Mouse (Mus musculus) CD4-positive, CD25-positive, alpha-beta regulatory T cell, adult 2 months (primary cell): ENCODE measurements around the gene Frmd4b.

Experiments used
- DNase-seq: peaks from one replicate; pipeline ENCODE4 v3.0.0-alpha.2; 2012; ENCODE audit warnings: low read depth, low spot score

Frmd4b gene

GRCm38 (mm10) chr6:97580479-97581030 lies 36.8 kb downstream of the Frmd4b start:
- no peak for DNase-seq

DNA sequence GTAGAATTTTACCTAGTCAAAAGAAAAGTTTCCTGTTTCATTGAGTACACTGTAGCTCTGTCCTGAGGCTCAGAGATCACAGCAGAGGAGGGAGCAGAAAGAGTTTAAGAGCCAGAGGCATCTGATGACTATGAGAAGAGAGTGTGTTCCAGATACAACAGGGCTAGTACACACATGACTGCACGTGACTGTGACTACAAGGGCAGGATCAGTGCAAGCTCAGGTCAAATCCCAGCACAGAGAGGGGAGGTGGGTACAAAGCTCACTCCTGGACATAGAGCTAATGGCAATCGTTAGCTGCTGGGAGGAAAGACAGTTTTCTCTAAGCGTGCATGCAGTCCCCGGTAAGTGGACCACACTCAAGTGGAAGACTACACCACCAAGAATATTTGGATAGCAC lies 37.6 kb downstream of the Frmd4b start:
- DNase-seq = no peak

GRCm38 (mm10) chr6:97578210-97578609 lies 39.1 kb downstream of the Frmd4b start:
- DNase-seq = no peak

GRCm38 (mm10) chr6:97577349-97577748 lies 40.0 kb downstream of the Frmd4b start:
- no peak for DNase-seq

GRCm38 (mm10) chr6:97576565-97577346 lies 40.6 kb downstream of the Frmd4b start:
- no peak for DNase-seq

DNA sequence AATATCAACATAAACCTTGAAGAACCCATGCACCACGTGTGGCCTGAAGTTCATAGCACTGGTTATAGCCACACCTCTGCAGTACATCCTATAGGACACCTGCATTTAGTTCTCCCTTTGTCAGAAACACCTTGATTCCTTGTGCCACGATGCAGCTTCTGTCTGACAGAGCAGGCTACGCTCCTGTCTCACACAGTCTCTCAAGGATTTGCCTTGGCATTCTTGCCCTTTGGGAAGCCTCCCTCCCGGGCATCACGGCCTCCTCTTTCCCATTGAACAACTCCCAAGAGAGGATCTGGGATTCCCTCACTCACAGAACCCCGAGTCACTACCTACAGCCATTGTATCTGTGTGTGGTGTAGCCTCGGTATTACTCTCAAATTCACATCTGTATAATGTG lies 41.2 kb downstream of the Frmd4b start:
- DNase-seq = no peak

- no peak for DNase-seq
These were observed 42.4 kb downstream of the Frmd4b start for GRCm38 (mm10) chr6:97574973-97575372.

DNA sequence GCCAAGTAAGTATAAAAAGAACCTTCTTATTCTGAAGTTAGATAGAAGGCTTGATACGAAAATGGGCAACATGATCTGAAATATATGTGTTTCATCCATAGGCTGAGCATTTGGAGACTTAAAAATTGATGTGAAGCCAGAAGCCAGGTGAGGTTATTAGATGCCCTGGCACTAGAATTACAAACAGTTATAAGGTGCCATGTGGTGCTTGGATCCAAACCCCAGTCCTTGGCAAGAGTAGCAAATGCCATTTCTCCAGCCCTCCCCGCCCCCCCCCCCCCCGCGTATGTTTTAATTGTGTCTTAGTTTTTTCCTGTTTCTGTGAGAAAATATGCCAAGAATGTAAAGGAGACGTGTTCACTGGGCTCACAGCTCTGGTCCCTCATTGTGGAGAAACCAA lies 45.1 kb downstream of the Frmd4b start:
- no peak for DNase-seq

GRCm38 (mm10) chr6:97568538-97568937 lies 48.8 kb downstream of the Frmd4b start:
- DNase-seq = no peak

DNA sequence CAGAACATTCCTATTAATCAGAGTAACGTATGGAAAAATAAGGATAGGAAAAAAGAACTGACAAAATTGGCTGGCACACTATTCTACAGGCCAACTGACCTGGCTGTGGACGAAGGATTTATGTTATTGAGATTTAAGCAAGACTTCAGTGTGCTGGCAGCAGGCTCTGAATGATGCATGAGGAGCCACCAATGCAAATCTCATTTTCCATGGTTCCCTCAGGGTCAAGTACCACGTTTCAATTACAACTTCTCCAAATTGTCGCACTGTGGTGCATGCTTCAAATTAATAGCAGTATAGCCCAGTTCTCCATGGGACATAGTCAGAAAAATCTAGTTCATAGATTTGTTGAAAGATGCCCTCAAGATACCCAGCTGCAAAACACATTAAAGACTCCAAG lies 50.6 kb downstream of the Frmd4b start:
- no peak for DNase-seq

DNA sequence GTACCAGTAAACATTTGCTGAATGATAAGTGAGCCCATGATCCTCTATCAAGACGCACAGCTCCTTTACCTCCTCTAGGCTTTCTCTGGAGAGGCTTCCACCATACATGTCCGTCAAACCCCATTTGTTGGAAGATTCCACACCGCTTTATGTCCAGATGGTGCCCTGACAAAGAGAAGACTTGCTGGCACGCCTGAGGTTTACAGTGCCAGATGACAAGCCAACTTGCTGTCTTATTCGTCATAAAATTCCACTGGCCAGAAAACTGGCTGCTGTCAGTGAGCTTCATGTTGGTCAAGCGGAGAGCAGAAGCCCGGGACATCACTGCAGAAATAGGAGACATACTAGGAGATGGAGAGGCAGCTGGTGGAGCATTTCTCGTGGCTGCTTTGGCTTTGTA lies 60.2 kb downstream of the Frmd4b start:
- no peak for DNase-seq

DNA sequence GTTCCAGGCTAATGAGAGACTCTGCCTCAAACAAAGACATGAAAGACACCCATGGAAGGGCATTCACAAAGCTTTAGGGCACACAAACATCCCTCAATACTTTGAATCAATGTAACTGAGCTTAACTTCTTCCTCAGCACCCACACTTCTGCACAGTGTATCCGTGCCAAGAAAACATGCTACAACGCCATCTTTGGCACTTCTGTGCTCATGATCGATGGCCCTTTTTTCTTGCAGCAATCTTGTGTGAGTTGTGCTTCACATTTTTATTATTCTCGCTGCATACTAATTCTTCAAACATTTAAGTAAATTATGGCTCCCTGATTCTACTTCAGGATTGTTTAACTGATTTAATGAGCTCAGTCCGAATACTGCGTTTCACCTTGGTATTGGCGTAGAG lies 61.7 kb downstream of the Frmd4b start:
- DNase-seq = no peak

- no peak for DNase-seq
These were observed 63.9 kb downstream of the Frmd4b start for GRCm38 (mm10) chr6:97553431-97553830.

- DNase-seq = no peak
These were observed 64.8 kb downstream of the Frmd4b start for GRCm38 (mm10) chr6:97552573-97552972.

DNA sequence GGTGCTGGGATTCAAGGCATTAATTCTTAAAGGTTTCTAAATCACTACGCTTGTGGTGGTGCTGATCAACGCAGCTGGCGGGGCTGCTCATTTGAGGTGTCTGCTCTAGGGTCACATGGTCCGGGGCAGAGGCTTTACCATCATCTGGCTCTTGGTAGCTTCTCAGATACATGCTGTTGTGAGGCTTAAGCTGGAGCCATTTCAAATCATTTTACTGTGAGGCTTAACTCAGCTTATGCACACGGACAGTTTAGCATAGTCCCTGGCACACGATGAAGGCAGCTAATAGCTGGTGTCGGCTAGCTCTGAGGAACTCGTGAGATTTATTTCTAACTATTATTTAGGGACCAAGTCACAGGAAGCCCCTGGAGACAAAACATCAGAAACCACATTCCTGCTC lies 65.5 kb downstream of the Frmd4b start:
- no peak for DNase-seq

DNA sequence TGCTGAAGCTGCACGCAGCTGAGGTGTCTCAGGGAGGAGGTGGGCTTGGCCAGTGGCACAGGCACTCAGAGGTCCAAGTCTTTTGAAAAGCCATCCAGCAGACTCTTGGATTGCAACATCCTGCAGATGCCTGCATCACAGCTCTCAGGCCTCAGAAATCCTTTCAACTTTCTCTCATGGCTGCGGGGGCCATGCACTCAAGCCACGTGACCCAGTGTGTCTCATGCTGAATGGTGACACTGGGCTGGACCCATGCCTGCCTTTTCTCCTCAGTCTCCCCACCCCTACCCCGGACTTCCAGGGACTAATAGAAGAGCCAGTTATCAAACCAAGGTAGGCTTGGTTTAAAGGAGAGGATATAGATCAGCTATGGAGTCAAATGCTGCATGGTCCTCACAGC lies 66.2 kb downstream of the Frmd4b start:
- DNase-seq = no peak

DNA sequence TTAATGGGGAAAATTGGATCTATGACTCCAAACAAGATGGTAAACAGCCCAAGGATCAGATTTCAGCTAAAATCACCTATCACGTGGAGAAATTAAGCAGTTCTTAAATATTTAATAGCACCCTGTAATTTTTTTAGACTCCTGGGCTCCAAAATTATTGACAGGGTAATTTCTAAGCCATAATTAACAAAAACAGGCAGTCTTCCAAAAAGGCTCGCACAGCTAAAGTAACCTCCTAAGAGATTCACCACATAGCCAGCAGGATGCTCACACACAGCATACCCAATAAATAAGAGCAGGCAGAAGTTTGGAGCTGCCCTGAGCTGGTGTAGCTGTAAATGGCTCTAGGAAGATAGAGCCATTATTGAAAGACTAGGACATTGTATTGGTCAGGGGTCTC lies 76.9 kb downstream of the Frmd4b start:
- no peak for DNase-seq

GRCm38 (mm10) chr6:97535763-97536445 lies 81.4 kb downstream of the Frmd4b start:
- no peak for DNase-seq

DNA sequence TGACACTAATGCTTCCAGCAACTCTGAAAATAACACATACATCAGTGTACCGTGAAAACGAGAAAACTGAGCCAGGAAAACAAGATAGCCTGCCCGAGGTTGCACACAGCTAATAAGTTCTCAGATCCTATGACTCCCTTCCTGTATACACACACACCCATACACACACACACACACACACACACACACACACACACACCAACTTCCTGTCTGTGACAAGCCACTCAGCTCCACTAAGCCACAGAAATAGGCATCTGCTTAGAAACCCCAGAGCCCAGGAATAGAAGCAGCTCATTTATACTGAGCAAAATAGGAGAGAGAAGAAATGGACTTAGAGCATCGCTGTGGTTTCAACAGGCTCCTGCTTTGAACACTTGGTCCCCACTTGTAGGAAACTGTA lies 86.3 kb downstream of the Frmd4b start:
- DNase-seq = peak; percentile 64

GRCm38 (mm10) chr6:97528961-97529680 lies 88.2 kb downstream of the Frmd4b start:
- DNase-seq = no peak

DNA sequence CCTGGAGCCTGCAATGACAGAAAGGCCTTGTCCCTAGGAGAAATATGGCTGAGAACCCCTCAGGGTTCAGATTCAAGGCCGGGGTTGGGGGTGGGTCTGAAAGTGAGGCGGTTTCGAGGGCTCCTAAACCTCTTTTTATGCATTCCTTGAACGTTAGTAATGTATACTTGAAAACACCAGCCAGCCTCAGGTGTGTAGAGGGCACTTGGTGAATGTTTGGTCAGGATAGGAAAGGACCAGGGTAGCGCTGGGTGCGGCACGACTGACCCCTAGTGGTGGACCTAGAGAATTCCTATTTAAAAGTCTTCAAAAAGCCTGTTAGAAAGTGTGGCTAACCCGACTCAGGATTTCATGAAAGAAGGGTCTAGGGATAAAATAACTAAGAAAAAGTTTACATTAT lies 91.2 kb downstream of the Frmd4b start:
- peak; percentile 86 for DNase-seq

DNA sequence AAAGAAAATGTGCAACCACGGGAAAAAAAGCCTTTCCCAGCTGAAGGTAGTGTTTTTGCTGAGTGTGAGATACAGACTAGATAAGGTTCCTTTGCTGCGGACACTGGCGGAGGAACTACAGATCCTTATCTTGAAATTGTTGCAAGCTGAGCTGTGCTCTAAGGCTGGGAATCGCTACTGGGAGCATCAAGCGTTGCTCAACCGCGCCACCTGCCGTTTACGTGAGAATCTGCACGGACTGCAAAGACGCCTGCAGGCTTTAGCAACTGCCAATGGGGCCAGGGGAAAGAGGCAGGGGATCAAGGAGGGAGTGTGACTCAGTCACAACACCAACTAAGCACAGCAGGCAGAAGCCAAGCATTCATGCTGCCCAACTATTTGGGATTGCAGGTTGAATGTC lies 94.2 kb downstream of the Frmd4b start:
- peak; percentile 88 for DNase-seq
